Mouse (Mus musculus) heart, postnatal 10 days (tissue): ENCODE data around the gene Hoxc8. TPM values are rescaled to one million over a fixed set of nuclear protein-coding genes. Genes with fewer than 3 reads are reported as not detected.

Experiments
- DNase-seq, 2 experiments: peaks; one replicate each; pipeline ENCODE4 v3.0.0; 2021
- intact Hi-C: fragments of 180-260 bp; cut with DNase I; formaldehyde crosslinking; loops from one replicate; pipeline ENCODE4 v1.15.1; 2025
- microRNA-seq, 2 experiments: library from miRNA; unstranded; fragments of <30 nt; microRNA quantifications; one replicate each; pipeline ENCODE4 v1.2.0; 2022
- total RNA-seq, 2 experiments: library from RNA; stranded (reverse); gene quantifications; 2 replicates each; pipeline ENCODE4 v1.2.3; 2021

Hoxc8 gene
- total RNA-seq, 2 experiments from 2014 or later = not detected

GRCm38 (mm10) chr15:103027266-103028235 is 37.1 kb downstream of the Hoxc8 start:
- no peak for DNase-seq
- intact Hi-C loops = no loop called here

GRCm38 (mm10) chr15:103028916-103029512 is 38.6 kb downstream of the Hoxc8 start:
- DNase-seq = no peak
- intact Hi-C loops = no loop called here

GRCm38 (mm10) chr15:103030142-103030541 is 39.7 kb downstream of the Hoxc8 start:
- no peak for DNase-seq
- intact Hi-C loops = no loop called here

- intact Hi-C loops = no loop called here
These were observed 41.8 kb downstream of the Hoxc8 start for GRCm38 (mm10) chr15:103032167-103032566.

GRCm38 (mm10) chr15:103032646-103033575 is 42.5 kb downstream of the Hoxc8 start:
- DNase-seq = no peak
- intact Hi-C loops = no loop called here

More at GRCm38 (mm10) chr15:103032167-103032566, 41.8 kb downstream of the Hoxc8 start:
- no peak for DNase-seq

GRCm38 (mm10) chr15:103034043-103034806 is 43.8 kb downstream of the Hoxc8 start:
- no peak for DNase-seq
- intact Hi-C loops = no loop called here

GRCm38 (mm10) chr15:103034807-103035547 is 44.6 kb downstream of the Hoxc8 start:
- intact Hi-C loops = no loop called here
- DNase-seq = no peak

- DNase-seq = no peak
- intact Hi-C loops = no loop called here
These were observed 45.1 kb downstream of the Hoxc8 start for GRCm38 (mm10) chr15:103035548-103035881.

- intact Hi-C loops = no loop called here
- DNase-seq = no peak
These were observed 47.2 kb downstream of the Hoxc8 start for GRCm38 (mm10) chr15:103037579-103037978.

GRCm38 (mm10) chr15:103038701-103039480 is 48.5 kb downstream of the Hoxc8 start:
- no peak for DNase-seq
- intact Hi-C loops = no loop called here

- intact Hi-C loops = no loop called here
- no peak for DNase-seq
These were observed 49.2 kb downstream of the Hoxc8 start for GRCm38 (mm10) chr15:103039609-103040008.

- no peak for DNase-seq
- intact Hi-C loops = no loop called here
These were observed 50.2 kb downstream of the Hoxc8 start for GRCm38 (mm10) chr15:103040601-103041000.

GRCm38 (mm10) chr15:103041613-103042012 is 51.2 kb downstream of the Hoxc8 start:
- no peak for DNase-seq
- intact Hi-C loops = no loop called here

GRCm38 (mm10) chr15:103042209-103042608 is 51.8 kb downstream of the Hoxc8 start:
- intact Hi-C loops = no loop called here
- DNase-seq = no peak

Small RNA genes within 50 kb of the gene (microRNA-seq; reads per million reads assigned to microRNA genes)
- 0.24 to 0.35 reads per million in 2 experiments for gene Mir196a-2
- gene Mir615 = 2.1 to 7.6 reads per million in 2 experiments

Other genes with a start within 250 kb of the Hoxc8 start
- not detected for gene Hoxc13, start 69.5 kb upstream of the Hoxc8 start, total RNA-seq
- gene Hoxc12, start 53.9 kb upstream of the Hoxc8 start, total RNA-seq = not detected
- not detected for gene Hoxc11, start 36.2 kb upstream of the Hoxc8 start, total RNA-seq
- gene Hoxc10, start 23.8 kb upstream of the Hoxc8 start, total RNA-seq = not detected
- gene Hoxc5, start 23.2 kb upstream of the Hoxc8 start, total RNA-seq = under 1 TPM; 0.12 to 0.15 TPM
- gene Hoxc9, start 14.2 kb upstream of the Hoxc8 start, total RNA-seq = not detected
- under 1 TPM in 1 of 2 experiments, not detected in 1; 0.15 TPM for gene Hoxc6, start 7.7 kb downstream of the Hoxc8 start, total RNA-seq
- gene Hoxc4, start 28.3 kb downstream of the Hoxc8 start, total RNA-seq = under 1 TPM in 1 of 2 experiments, not detected in 1; 0.24 TPM
- gene Smug1, start 176.5 kb downstream of the Hoxc8 start, total RNA-seq = 10 to 100 TPM; 13.7 to 16.1 TPM
- 10 to 100 TPM; 81.3 to 97.4 TPM for gene Cbx5, start 249.2 kb downstream of the Hoxc8 start, total RNA-seq
- 100 to 1,000 TPM; 299 to 318 TPM for gene Hnrnpa1, start 249.8 kb downstream of the Hoxc8 start, total RNA-seq